Mouse (Mus musculus): ENCODE measurements around the gene Fam207a.

Gene Fam207a

DNA sequence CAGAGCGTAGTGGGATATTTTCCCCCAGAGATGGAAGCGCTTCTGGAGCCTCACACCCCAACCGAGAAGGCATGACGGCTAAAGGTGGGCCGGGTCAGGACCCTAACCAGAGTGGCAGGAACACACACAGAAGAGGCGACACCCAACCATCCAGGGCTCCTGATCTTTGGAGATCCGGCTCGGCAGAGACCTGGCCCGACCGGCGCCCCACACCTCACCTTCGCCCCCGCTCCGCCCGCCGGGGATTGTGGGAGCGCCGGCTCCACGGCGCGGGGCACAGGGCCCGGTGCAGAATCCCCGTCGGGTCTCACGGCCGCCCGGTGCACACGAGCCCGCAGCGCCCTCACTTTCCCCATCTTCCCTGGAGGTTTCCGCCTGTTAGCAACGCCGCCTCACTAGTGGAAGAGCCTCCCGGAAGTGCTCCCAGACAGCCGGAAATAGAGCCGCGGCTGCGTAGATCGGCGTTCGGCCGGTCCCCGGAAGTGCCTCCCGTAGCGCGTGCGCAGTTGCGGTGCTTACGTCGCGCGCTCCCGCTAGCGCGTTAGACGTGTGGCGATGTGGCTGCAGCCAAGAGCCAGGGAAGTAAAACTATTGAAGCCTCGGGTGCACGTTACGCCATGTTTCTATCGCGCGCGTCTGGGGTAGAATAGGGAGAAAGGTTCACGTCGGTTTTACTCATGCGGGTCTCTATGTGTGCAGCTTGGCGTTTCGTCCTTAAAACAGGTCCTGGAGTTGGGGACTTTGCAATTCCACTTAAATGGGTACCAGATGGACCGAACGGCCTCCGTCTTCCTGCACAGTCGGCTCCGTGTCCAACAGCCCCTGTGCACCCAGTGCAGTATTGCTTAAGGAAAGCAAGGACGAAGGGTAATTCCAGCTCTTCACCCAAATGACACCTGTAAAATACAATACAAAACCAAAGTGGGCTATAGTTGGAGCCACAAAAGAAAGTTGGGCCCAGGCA is at the start of gene Fam207a:
Fam207a (minus strand) TSS at position 401 of the 964 bp plus-strand sequence.
- in situ Hi-C loops (cut with MboI, MseI) = loop anchor here (5.0 kb wide), 2 partner anchors 47 to 117 kb away; no protein-coding TSS in a partner anchor

DNA sequence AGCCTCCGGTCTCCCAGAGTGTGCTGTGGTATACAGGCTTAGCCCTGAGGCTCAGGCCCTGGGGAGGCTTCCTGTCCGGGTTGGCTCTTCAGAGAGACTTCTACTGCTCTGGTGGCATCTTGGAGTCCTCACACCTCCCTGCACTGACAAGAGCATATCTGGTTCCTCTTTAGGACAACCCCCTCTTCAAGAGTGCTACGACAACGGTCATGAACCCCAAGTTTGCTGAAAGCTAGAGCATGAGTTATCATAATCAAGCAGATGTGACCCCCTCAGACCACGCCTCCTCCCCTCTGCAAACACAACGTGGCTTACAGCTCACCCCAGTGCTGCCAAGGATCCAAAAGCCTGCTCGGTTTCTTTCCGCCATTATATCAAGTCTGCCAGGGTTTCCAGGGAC is 49.4 kb upstream of the Fam207a start:
- in situ Hi-C loops (cut with MboI, MseI) = no loop called here

DNA sequence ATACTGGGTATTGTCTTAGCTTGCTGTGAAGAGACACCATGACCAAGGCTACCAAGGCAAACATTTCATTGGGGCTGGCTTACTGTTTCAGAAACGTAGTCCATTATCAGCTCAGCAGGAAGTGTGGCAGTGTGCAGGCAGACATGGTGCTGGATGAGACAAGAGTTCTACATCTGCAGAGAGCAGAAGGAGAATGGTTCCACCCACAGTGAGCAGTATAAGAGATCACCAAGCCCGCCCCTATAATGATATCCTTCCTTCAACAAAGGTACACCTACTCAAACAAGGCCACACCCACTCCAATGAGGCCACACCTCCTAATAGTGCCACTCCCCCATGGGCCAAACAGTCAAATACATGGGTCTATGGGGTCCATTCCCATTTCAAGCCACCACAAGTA is 45.9 kb upstream of the Fam207a start:
- in situ Hi-C loops (cut with MboI, MseI) = loop anchor here (5.0 kb wide), 1 partner anchor 44 kb away; the partner anchor contains the start of gene Fam207a

DNA sequence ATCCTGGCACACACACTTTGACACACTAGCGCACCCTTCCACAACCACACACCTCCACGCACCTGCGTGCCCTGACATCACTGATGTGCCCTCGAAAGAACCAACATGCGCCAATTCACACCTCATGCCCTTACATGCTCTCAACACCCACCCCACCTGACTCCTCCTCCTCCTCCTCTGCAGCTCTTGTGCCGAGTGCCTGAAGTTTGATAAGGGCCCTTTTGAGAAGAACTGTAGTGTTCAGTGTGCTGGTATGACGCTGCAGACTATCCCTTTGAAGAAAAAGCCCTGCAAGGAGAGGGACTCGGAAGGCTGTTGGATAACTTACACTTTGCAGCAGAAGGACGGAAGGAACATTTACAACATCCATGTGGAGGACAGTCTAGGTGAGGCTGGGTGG is 45.2 kb upstream of the Fam207a start:
- in situ Hi-C loops (cut with MboI, MseI) = loop anchor here (5.0 kb wide), 1 partner anchor 44 kb away; the partner anchor contains the start of gene Fam207a

DNA sequence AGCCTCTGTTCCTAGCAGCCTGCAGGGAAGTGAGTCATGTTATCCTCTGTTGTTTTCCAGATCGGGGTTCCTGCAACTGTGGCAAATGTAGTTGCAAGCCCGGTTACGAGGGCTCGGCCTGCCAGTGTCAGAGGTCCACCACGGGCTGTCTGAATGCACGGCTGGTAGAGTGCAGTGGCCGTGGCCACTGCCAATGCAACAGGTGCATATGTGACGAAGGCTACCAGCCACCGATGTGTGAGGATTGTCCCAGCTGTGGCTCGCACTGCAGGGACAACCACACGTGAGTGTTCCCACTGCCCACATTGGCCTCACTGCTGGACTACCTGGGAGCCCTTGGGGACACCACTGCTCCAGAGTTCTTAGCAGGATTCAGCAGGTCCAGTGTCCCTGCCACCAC is 44.5 kb upstream of the Fam207a start:
- in situ Hi-C loops (cut with MboI, MseI) = loop anchor here (5.0 kb wide), 1 partner anchor 43 kb away; the partner anchor contains the start of gene Fam207a

DNA sequence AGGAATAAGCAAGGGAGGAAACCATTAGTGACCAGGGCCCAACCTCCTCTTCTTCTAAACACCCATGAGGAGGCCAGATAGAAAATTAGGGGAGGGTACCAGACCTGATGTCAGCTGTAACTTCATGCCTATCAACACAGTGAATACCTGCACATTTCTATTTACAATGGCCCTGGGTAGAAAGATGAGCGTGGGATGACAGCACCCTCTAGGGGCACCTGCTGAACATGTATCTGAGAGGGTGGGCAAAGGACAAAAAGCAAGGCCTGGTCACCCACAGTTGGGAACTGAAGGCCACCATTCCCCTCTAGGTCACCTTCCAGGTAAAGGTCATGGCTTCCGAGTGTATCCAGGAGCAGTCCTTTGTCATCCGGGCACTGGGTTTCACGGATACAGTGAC is 42.1 kb upstream of the Fam207a start:
- in situ Hi-C loops (cut with MboI, MseI) = loop anchor here (10.0 kb wide), 1 partner anchor 1053 kb away; no protein-coding TSS in a partner anchor

DNA sequence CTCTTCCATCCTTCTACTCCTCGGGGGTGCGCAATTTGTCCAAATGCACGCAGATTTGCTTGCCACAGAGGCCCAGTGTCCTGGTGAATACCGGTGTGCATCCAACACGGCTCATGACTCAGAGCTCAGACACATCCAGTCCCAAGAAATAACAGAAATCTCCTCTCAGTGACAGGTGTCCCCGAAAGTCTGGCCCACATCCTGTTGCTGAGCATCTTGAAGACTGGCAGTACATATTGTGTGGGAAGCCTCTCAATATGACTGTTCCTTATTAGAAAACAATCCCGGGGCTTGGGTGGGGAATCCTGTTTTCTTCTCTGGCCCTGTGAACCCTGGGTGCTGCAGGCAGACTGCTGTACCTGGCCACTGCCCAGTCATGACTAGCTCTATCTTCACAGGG is 41.0 kb upstream of the Fam207a start:
- in situ Hi-C loops (cut with MboI, MseI) = loop anchor here (10.0 kb wide), 1 partner anchor 1052 kb away; no protein-coding TSS in a partner anchor

DNA sequence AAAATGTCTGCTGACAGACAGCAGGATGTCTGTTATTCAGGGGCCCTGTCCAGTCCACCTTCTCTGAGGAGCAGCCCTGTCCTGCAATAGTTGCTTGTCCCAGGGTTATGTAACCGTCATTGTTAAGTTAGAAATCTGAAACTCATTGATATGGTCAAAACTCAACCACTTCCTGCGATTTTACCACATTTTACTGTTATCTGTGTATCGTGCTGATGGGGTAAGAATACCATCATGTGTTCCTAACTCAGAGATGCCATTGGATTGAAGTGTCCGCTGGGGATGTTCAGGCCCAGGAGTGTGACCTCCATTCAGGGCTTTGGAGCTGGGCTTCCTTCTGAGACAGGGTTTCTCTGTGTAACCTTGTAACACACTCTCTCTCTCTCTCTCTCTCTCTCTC is 39.3 kb upstream of the Fam207a start:
- in situ Hi-C loops (cut with MboI, MseI) = loop anchor here (10.0 kb wide), 1 partner anchor 1050 kb away; no protein-coding TSS in a partner anchor

DNA sequence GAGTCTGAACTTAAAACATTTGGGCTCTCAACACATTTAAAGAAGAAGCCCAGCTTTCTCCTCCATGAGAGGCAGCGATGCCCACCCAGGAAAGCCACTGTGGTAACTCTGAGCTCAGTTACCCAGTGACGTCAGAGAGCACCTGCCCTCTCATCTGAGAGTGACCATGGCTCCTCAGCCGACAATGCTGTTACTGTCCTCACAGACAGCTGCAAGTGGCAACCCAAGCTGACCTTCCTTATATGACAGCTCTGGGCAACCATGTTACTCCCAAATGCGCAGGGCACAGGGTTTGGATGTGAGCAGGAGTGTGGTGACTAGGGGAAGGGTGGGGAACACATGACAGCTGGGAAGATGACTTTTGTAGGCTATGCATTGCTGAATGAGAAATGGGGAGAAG is 37.7 kb upstream of the Fam207a start:
- in situ Hi-C loops (cut with MboI, MseI) = loop anchor here (10.0 kb wide), 1 partner anchor 1048 kb away; no protein-coding TSS in a partner anchor

DNA sequence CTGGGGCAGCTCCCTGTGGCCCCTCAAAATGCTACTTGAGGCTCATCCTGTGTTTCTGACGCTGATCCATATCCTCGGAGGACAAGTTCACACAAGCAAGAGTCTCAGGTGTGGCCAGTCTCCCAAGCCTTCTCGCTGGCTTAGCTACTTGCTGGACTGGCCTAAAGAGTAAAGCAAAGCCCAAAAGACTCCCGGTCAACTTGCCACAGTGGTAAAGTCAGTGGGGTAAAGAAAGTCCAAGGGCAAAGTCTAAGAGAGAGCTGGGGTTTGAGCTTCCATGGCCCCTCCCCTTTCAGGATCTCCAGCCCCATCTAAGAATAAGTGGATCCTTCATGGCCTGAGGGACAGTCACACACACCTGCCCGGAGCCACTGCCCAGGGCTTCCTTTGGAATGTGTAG is 36.6 kb upstream of the Fam207a start:
- in situ Hi-C loops (cut with MboI, MseI) = loop anchor here (10.0 kb wide), 1 partner anchor 1047 kb away; no protein-coding TSS in a partner anchor

DNA sequence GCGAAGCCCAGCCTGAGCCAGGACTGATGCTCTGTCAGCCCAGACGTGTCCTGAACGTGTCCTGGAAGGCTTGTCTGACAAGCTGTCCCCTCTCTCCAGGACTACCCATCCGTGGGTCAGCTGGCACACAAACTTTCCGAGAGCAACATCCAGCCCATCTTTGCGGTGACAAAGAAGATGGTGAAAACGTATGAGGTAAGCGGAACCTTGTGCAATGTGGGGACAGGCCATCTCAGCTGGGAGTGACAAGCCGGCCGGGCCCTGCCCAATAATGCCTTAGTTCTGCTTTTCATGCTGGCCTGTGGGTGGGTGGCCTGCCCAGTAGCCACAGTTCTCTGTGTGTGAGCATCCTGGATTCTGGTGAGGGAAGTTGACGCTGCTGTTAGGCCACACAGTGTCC is 35.3 kb upstream of the Fam207a start:
- in situ Hi-C loops (cut with MboI, MseI) = loop anchor here (10.0 kb wide), 1 partner anchor 1046 kb away; no protein-coding TSS in a partner anchor

DNA sequence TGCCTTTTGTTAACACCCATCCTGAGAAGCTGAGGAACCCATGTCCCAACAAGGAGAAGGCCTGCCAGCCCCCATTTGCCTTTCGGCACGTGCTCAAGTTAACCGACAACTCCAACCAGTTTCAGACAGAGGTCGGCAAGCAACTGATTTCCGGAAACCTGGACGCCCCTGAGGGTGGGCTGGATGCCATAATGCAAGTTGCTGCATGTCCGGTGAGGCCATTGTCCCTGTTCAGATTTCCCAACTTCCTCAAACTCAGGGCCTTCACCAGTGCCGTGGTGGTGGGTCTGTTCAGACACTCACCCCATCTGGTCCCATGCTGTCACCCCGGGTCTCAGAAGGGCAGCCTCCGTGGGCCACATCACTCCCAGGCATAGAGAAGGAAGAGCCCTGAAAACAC is 33.0 kb upstream of the Fam207a start:
- in situ Hi-C loops (cut with MboI, MseI) = no loop called here

DNA sequence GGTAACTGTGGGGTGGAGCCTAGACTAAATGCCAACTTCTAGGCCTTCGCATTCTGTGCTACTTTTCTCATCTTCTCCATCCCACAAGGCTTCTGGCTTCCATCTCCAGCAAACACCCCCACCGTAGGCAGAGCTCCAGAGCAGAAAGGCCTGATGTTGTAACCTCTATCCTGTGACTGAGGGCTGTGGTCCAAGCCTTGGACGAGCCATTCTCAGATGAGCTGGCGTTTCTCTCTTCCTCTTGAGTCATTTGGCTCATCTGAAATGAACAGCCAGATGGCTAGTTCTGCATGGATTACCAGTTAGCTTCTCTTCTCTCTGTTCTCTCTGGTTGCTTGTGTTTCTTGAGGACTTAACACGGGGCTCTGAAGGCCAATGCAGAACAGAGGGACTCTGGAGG is 29.3 kb upstream of the Fam207a start:
- in situ Hi-C loops (cut with MboI, MseI) = no loop called here

DNA sequence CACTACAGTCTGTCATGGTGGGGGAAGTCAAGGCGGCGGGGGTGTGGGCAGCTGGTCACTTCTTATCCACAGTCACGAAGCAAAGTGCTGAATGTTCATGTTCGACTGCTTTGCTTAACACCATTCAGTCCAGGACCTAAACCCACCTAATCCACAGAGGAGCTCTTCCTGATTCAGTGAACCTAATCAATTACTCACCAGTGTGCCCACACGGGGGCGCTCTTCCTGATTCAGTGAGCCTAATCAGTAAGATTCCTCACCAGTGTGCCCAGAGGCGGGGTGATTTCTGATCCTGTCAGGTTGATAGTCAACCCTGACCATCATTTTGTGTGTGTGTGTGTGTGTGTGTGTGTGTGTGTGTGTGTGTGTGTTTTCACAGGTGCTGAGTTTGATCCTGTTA is 27.6 kb upstream of the Fam207a start:
- in situ Hi-C loops (cut with MboI, MseI) = no loop called here

DNA sequence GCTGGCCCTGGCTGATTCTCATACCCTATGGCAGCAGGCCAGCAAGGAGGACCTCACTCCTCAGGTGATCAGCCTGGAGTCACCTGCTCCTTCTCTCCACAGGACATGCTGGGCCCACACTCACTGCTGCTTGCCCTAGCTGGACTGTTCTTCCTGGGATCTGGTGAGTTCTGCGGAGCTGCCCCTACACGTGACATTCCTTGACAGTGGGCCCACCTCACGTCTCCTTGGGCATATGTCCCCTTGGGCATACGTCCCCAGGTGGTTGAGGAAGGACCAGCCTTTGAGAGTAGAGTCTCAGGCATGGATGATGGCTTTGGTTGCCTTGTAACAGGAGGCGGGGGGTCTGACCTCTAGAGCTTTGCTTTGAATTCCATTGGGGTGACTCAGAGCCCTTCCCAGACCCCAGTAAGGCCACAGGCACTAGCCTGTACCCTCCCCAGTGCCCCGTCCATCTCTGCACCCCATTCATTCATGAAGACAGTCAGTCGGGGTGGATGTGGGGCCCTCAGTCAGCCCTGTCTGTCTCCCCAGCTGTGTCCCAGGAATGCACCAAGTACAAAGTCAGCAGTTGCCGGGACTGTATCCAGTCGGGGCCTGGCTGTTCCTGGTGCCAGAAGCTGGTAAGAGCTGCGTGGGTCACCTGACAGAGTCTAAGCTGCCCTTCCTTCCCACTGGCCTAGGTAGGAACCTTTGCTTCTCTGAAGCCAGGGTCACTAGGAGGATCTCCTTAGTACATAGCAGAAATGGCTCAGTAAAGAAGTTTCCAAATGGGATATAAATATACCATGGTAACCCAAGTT is 26.5 kb upstream of the Fam207a start:
- in situ Hi-C loops (cut with MboI, MseI) = no loop called here

DNA sequence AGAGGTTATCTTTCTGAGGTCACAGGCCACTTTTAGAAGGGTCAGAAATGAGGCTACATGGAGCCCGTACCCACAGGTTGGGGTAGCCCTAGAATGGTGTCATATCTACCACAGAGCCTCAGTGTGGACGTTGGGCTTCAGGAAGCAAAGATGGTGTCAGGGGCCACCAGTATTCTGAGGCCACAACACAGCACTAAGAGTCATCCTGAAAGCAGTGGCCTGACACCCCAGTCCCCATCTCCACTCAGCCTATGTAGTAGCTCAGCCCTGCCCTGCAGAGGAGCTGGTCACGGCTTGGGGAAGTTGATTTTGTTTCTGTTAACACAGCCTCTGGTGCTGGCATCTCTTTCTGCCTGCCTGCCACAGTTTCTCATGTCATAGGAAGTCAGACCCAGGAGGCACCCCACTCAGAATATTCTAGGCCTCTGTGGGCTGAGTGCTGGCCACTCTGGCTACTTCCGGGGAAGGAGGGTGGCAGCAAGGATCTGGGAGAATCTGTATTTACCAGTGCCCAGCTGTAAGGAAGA is 25.1 kb upstream of the Fam207a start:
- in situ Hi-C loops (cut with MboI, MseI) = no loop called here

DNA sequence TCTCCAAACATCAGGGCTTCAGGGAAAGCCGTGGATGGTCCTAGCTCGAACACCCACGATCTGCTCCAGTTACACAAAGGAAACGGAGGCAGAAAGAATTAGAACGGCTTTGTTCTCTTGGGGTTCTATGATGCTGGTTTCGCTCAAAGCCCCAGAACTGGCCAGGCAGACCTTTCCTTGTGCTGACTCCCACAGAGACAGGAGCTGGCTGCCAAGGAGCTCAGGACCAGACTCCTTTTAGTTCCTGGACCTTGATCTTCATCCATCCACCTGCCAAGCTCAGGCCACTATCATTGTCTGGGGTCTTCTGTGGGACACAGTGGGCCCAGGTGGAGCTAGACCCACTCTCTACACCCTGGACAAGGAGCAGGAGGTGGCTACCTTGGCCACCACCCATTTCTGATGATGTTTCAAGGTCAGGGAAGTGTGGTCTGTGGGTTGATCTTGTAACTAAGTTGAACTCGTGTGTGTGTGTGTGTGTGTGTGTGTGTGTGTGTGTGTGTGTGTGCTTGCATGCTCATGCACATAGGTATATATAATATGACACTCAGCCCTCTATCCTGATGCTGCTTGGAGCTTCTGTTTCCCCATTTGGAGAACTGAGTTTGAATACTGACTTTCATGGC is 23.8 kb upstream of the Fam207a start:
- in situ Hi-C loops (cut with MboI, MseI) = no loop called here

DNA sequence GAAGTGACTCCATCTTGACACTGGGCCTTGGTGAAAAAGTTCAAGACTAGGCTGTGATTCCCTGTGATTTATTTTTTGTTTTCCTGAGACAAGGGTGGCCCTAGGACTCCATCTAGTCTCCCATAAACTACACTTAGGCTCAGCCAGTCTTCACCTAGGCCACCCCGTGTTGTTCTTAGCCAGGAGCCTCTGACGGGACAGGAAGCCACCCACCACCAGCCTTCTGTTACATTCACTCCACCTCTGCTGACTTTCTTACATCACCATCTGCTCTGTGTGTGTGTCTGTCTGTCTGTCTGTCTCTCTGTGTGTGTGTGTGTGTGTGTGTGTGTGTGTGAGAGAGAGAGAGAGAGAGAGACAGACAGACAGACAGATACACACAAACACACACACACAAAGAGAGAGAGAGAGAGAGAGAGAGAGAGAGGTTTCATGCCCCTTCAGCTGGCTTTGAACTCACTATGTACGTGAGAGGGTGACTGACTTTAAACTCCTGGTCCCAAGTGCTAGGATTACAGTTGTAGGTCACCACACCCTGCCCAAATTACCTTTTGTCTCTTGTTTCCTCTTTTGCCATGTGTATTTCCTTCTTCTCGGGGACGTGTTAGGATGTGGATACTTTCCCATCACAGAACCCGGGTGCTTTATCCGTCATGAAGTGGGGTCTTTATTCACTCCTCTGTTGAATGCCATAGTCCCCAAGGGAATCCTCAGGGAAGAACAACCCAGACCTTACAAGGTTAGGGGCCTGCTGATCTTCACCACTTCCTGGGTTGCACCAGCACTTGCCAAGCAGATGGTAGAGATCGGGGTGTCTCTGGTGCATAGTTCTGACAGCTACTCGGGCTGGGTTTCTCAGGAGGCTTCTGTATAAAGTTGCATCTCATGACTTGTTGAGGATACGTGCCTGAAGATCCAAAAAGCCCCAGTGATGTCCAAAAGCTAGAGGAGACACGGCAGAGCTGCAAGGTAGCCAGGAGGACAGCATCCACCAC is 21.9 kb upstream of the Fam207a start:
- in situ Hi-C loops (cut with MboI, MseI) = no loop called here

DNA sequence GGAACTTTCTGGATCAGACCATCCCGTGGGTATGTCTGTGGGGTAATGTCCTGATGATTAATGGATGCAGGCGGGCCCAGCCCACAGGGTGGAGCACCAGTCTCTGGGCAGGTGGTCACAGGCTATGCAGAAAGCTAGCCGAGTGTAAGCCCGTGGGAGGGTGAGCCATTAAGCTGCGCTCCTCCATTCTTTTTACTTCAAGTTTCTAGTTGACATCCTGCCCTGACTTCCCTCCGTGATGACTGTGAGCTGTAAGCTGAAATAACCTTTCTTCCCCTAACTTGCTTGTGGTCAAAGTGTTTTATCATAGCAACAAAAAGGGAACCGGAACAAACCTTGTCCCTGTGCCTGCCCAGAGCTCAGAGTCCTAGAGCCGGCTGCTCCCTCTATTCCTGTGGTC is 21.1 kb upstream of the Fam207a start:
- in situ Hi-C loops (cut with MboI, MseI) = no loop called here

DNA sequence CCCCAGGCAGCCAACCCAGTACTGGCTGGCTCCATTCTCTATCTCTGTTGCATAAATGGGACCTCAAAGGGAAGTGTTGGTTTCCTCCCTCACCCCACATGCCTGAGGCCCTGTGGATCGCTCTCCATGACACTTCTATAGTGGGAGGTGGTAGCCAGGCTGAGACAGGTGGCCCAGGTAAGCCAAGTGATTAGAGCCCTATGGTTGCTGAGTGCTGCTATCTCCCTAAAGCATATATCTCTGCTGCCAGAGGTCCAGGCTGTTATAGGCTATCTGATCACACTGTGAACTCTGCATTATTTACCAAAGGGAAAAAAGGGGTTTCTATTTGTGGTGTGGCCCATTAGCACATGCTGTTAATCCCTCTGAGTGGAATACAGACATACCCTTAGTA is 16.4 kb upstream of the Fam207a start:
- in situ Hi-C loops (cut with MboI, MseI) = no loop called here

Data from T-helper 2 cell (primary cell).